Mouse (Mus musculus) liver, adult 2 months (tissue): ENCODE data around the gene Gmpr. TPM values are rescaled to one million over a fixed set of nuclear protein-coding genes. Genes with fewer than 3 reads are reported as not detected.

Experiments
- DNase-seq: peaks from one replicate; pipeline ENCODE4 v3.0.0-alpha.2; 2011; ENCODE audit warnings: low read depth, low spot score; ENCODE audit errors: extremely low read depth
- H3K27ac ChIP-seq: fragments of 200-500 bp; replicated peaks from 2 replicates; pipeline ENCODE4 v1.5.1; 2012; ENCODE audit warnings: low read depth, mild to moderate bottlenecking, control low read depth, inconsistent platforms, low read length; ENCODE audit not compliant: insufficient read depth
- H3K27me3 ChIP-seq: fragments of 200-500 bp; 2 replicates; pipeline ENCODE4 v1.6.1; 2012; ENCODE audit warnings: mild to moderate bottlenecking, moderate library complexity, low read length, inconsistent platforms; ENCODE audit not compliant: control insufficient read depth, insufficient read depth
- H3K36me3 ChIP-seq: fragments of 200-500 bp; 2 replicates; pipeline ENCODE4 v1.6.1; 2012; ENCODE audit warnings: low read length, inconsistent platforms; ENCODE audit not compliant: control insufficient read depth, insufficient read depth
- H3K4me1 ChIP-seq: fragments of 200-500 bp; 2 replicates; pipeline ENCODE4 v1.6.1; 2011; ENCODE audit warnings: low read length; ENCODE audit not compliant: control insufficient read depth, insufficient read depth
- H3K4me3 ChIP-seq: fragments of 200-500 bp; 2 replicates; pipeline ENCODE4 v1.5.1; 2011; ENCODE audit warnings: low read depth, mild to moderate bottlenecking, control low read depth, low read length, moderate library complexity; ENCODE audit not compliant: insufficient read depth
- H3K79me2 ChIP-seq: fragments of 200-500 bp; 2 replicates; pipeline ENCODE4 v1.6.1; 2012; ENCODE audit warnings: inconsistent platforms, mild to moderate bottlenecking, low read length, moderate library complexity; ENCODE audit not compliant: control insufficient read depth, insufficient read depth
- H3K9ac ChIP-seq: fragments of 200-500 bp; 2 replicates; pipeline ENCODE4 v1.6.1; 2012; ENCODE audit warnings: low read depth, mild to moderate bottlenecking, control low read depth, inconsistent platforms, low read length
- CTCF ChIP-seq: fragments of 200-500 bp; IDR thresholded peaks from 2 replicates; pipeline ENCODE4 v1.5.1; 2011; ENCODE audit warnings: low read depth, low read length, control low read depth
- POLR2A ChIP-seq: fragments of 200-500 bp; IDR thresholded peaks from 2 replicates; pipeline ENCODE4 v1.6.1; 2011; ENCODE audit warnings: low read length, control low read depth; ENCODE audit not compliant: insufficient read depth; ENCODE audit errors: extremely low read depth
- WGBS: fragments of 180-500 bp; shearing (Covaris S2); methylation state at CpG from one replicate; pipeline ENCODE4 v1.1.7; 2018; 5-methylcytosine and 5-hydroxymethylcytosine counted together
- polyA plus RNA-seq: library from polyadenylated mRNA; depleted of rRNA; stranded (reverse); fragments of >200 nt; gene quantifications from 2 replicates; pipeline ENCODE4 v1.2.3, GENCODE M21; 2012
- total RNA-seq: library from RNA; depleted of rRNA; stranded (reverse); fragments of >200 nt; gene quantifications from 2 replicates; pipeline ENCODE4 v1.2.3, GENCODE M21; 2014

Gmpr gene
- total and polyA plus RNA-seq, 2 experiments: 1.1 to 2.2 TPM

GRCm38 (mm10) chr13:45538091-45538490 is 30.8 kb downstream of the Gmpr start:
- H3K4me3 ChIP-seq: no peak overlapping the region
- no peak for DNase-seq
- no peak overlapping the region for H3K27ac ChIP-seq
- no peaks in the 10 kb centered on the region for H3K27me3 ChIP-seq
- H3K79me2 ChIP-seq: no peaks in the 10 kb centered on the region
- TF ChIP-seq POLR2A (no peak), CTCF (no peak)
- H3K4me1 ChIP-seq: no peaks in the 10 kb centered on the region
- H3K36me3 ChIP-seq: no peaks in the 10 kb centered on the region
- H3K9ac ChIP-seq: no peak overlapping the region
- 81% methylated on average over 9 of the region's 9 CpGs for WGBS

DNA sequence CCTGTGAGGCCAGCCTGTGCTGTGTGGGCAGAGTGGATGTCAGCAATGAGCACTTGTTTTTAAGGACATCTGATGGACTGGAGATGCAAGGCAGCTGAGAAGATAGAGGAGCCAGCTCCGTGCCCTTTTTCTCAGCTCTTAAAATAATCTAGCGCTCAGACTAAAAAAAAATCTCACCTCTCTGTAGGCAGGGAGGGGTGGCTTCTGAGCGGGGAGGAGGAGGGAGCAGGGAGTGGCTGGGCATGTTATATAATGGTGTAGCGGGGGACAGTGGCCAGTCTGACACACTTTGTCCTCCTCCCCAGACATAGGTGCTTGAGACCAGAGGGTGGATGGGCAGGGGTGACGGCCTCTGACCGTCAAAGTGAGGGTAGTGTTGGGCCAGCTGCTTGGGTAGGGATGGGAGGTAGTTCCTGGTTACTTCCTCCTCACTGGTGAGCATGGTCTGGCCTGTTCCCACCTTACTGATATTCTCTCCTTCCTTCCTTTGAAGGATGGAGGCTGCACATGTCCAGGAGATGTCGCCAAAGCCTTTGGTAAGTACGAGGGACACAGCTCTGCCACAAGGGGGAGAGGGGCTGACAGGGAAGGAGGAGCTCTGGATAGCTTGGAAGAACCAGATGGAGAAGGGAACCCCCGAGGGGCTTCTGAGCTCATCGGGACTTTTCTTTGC is 31.4 kb downstream of the Gmpr start:
- Histone ChIP-seq H3K79me2 (no peaks in the 10 kb centered on the region), H3K4me1 (no peaks in the 10 kb centered on the region), H3K4me3 (no peak overlapping the region), H3K27me3 (no peaks in the 10 kb centered on the region), H3K36me3 (no peaks in the 10 kb centered on the region), H3K27ac (no peak overlapping the region), H3K9ac (no peak overlapping the region)
- 33% methylated on average over 10 of the region's 10 CpGs for WGBS
- TF ChIP-seq CTCF: peak; percentile 54
- TF ChIP-seq POLR2A: no peak
- DNase-seq: no peak

- Histone ChIP-seq H3K4me1 (no peaks in the 10 kb centered on the region), H3K36me3 (no peaks in the 10 kb centered on the region), H3K27me3 (no peaks in the 10 kb centered on the region), H3K9ac (no peak overlapping the region), H3K27ac (no peak overlapping the region), H3K79me2 (no peaks in the 10 kb centered on the region), H3K4me3 (no peak overlapping the region)
- 22% methylated on average over 10 of the region's 10 CpGs for WGBS
- DNase-seq: peak; percentile 18
- no peak for TF ChIP-seq POLR2A
- peak; percentile 82 for TF ChIP-seq CTCF
Measured at GRCm38 (mm10) chr13:45539205-45539568, 31.9 kb downstream of the Gmpr start.

DNA sequence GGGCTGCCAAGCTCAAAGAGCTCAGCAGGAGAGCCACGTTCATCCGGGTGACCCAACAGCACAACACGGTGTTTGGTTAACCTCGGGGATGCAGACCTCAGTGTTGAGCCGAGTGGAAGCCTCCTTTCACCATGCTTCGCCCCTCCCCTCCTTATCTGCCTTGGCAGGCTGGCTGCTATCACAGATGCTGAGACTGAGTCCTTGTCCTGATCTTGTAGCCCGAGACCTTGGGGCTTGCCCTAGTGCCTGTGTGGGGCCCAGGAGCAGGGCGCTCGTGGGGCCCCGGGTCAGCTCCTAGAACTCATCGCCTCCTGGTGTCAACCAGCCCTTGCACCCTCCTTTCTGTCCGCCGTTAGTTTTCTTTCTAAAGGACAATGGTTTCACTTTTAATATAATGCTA is 38.7 kb downstream of the Gmpr start:
- TF ChIP-seq CTCF (no peak), POLR2A (no peak)
- Histone ChIP-seq H3K79me2 (no peaks in the 10 kb centered on the region), H3K4me1 (no peaks in the 10 kb centered on the region), H3K36me3 (peaks cover 5% of the 10 kb centered on the region; the same call in 1 of the 2 replicates), H3K9ac (no peak overlapping the region), H3K27me3 (no peaks in the 10 kb centered on the region), H3K27ac (no peak overlapping the region), H3K4me3 (no peak overlapping the region)
- DNase-seq: no peak
- WGBS: 79% methylated on average over 13 of the region's 13 CpGs

GRCm38 (mm10) chr13:45546946-45547345 is 39.7 kb downstream of the Gmpr start:
- H3K79me2 ChIP-seq: no peaks in the 10 kb centered on the region
- no peaks in the 10 kb centered on the region for H3K27me3 ChIP-seq
- TF ChIP-seq CTCF (no peak), POLR2A (no peak)
- H3K4me3 ChIP-seq: no peak overlapping the region
- H3K36me3 ChIP-seq: peaks cover 5% of the 10 kb centered on the region; the same call in 1 of the 2 replicates
- DNase-seq: no peak
- H3K4me1 ChIP-seq: no peaks in the 10 kb centered on the region
- 79% methylated on average over 4 of the region's 4 CpGs for WGBS
- H3K9ac ChIP-seq: no peak overlapping the region
- H3K27ac ChIP-seq: no peak overlapping the region

- Histone ChIP-seq H3K27ac (no peak overlapping the region), H3K36me3 (peaks cover 7% of the 10 kb centered on the region; the same call in 1 of the 2 replicates)
- no peak for DNase-seq
Measured at GRCm38 (mm10) chr13:45547549-45547948, 40.3 kb downstream of the Gmpr start.

More at GRCm38 (mm10) chr13:45547549-45547948, 40.3 kb downstream of the Gmpr start:
- WGBS: 95% methylated on average over 5 of the region's 5 CpGs
- TF ChIP-seq CTCF (no peak), POLR2A (no peak)
- Histone ChIP-seq H3K9ac (no peak overlapping the region), H3K4me3 (no peak overlapping the region), H3K4me1 (no peaks in the 10 kb centered on the region), H3K79me2 (no peaks in the 10 kb centered on the region), H3K27me3 (no peaks in the 10 kb centered on the region)
